Mouse (Mus musculus) common myeloid progenitor, adult 5-6 weeks (primary cell): ENCODE data around the gene Eif3l. TPM values are rescaled to one million over a fixed set of nuclear protein-coding genes. Genes with fewer than 3 reads are reported as not detected.

Experiments used
- ATAC-seq: replicated peaks from 2 replicates; pipeline ENCODE4 v1.8.0; 2016; ENCODE audit warnings: low read depth, mild to moderate bottlenecking, moderate TSS enrichment, inconsistent platforms; ENCODE audit not compliant: poor library complexity, severe bottlenecking
- total RNA-seq: library from RNA; stranded (forward); fragments of 200-1000, 187-1606 nt; gene quantifications from 2 replicates; pipeline ENCODE4 v1.2.3, GENCODE M21; 2017

The Eif3l gene
- total RNA-seq, 1 experiment from 2014 or later: 227 TPM

- ATAC-seq: no peak
Observed at GRCm38 (mm10) chr15:79143316-79143715, 68.3 kb downstream of the Eif3l start.

Other genes with a start within 250 kb of the Eif3l start
- not detected in 2 replicates for gene Cdc42ep1, start 232.6 kb upstream of the Eif3l start, total RNA-seq
- gene Lgals2, start 219.7 kb upstream of the Eif3l start, total RNA-seq: not detected in 2 replicates
- 9.3 and 19.5 TPM in 2 replicates for gene Gga1, start 198.0 kb upstream of the Eif3l start, total RNA-seq
- 2.7 TPM in 1 of 2 replicates, not detected in the other for gene Gm49510, start 175.5 kb upstream of the Eif3l start, total RNA-seq
- gene Sh3bp1, start 175.4 kb upstream of the Eif3l start, total RNA-seq: 17.4 and 33.3 TPM in 2 replicates
- 4.1 and 9.2 TPM in 2 replicates for gene Pdxp, start 161.3 kb upstream of the Eif3l start, total RNA-seq
- 322 and 335 TPM in 2 replicates for gene Lgals1, start 148.5 kb upstream of the Eif3l start, total RNA-seq
- gene Nol12, start 140.2 kb upstream of the Eif3l start, total RNA-seq: 27.8 and 29.7 TPM in 2 replicates
- 25.0 and 35.6 TPM in 2 replicates for gene Triobp, start 127.5 kb upstream of the Eif3l start, total RNA-seq
- gene H1f0, start 46.7 kb upstream of the Eif3l start, total RNA-seq: 53.4 and 60.7 TPM in 2 replicates
- gene Galr3, start 33.3 kb upstream of the Eif3l start, total RNA-seq: 1.4 and 3.5 TPM in 2 replicates
- 12.0 and 18.3 TPM in 2 replicates for gene Ankrd54, start 12.3 kb upstream of the Eif3l start, total RNA-seq
- 2.3 and 2.5 TPM in 2 replicates for gene Micall1, start 33.7 kb downstream of the Eif3l start, total RNA-seq
- gene Polr2f, start 65.8 kb downstream of the Eif3l start, total RNA-seq: 72.3 and 128 TPM in 2 replicates
- gene 1700088E04Rik, start 66.1 kb downstream of the Eif3l start, total RNA-seq: 0.14 TPM in 1 of 2 replicates, not detected in the other
- not detected in 2 replicates for gene Sox10, start 90.1 kb downstream of the Eif3l start, total RNA-seq
- gene Pick1, start 154.0 kb downstream of the Eif3l start, total RNA-seq: 11.3 and 13.0 TPM in 2 replicates
- not detected in 2 replicates for gene Gm49486, start 154.2 kb downstream of the Eif3l start, total RNA-seq
- gene Slc16a8, start 179.6 kb downstream of the Eif3l start, total RNA-seq: not detected in 2 replicates
- gene Baiap2l2, start 210.4 kb downstream of the Eif3l start, total RNA-seq: not detected in 2 replicates